Mouse (Mus musculus): ENCODE measurements around the gene Runx2. TPM values are rescaled to one million over a fixed set of nuclear protein-coding genes. Genes with fewer than 3 reads are reported as not detected.

Runx2 gene
- total RNA-seq, 1 experiment, result 0.71 TPM

DNA sequence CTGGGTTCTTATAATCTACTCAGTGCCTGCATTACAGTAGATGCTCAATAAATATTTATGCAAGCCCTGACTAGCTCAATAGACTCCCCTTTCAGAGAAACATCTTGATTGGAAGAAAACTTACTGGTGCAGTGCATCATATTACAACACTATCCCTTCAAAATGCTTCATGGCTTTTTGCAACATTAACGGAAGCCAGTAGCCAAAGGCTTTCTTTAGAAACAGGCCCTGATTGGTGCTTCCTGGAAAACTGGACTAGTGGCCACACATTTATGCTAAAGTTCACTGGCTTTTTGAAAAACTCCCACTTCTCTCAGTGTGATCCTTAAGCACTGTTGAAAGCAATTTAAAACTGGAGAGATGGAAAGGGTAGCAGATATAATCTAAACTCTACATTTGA lies 151.4 kb downstream of the Runx2 start:
- Histone ChIP-seq H3K9ac (ENCODE audit: insufficient read depth, low read depth, low read length, poor library complexity, severe bottlenecking) (no peak overlapping the region), H3K36me3 (ENCODE audit: control insufficient read depth, insufficient read depth, low read length, poor library complexity, severe bottlenecking) (no peaks in the 10 kb centered on the region), H3K27ac (ENCODE audit: insufficient read depth, low read depth, low read length, poor library complexity, severe bottlenecking) (no peak overlapping the region), H3K4me1 (ENCODE audit: control insufficient read depth in 2 of 2, insufficient read depth in 2 of 2, low read length in 2 of 2, poor library complexity in 1 of 2) (no peaks in the 10 kb centered on the region), H3K9me3 (ENCODE audit: control insufficient read depth, insufficient read depth, low read depth, low read length) (no peaks in the 10 kb centered on the region), H3K4me3 (ENCODE audit: insufficient read depth in 1 of 2, low read depth in 1 of 2, low read length in 2 of 2, poor library complexity in 1 of 2, severe bottlenecking in 1 of 2) (no peak overlapping the region)
- TF ChIP-seq ZNF384 (IDR thresholded peaks at IDR 0.05; ENCODE audit: low read depth, low read length) (no peak), MAFK (IDR thresholded peaks at IDR 0.05; ENCODE audit: insufficient read depth, low read depth, low read length) (no peak), ZC3H11A (IDR thresholded peaks at IDR 0.05; ENCODE audit: borderline replicate concordance, low read depth, low read length) (no peak), HCFC1 (IDR thresholded peaks at IDR 0.05; ENCODE audit: borderline replicate concordance, insufficient read depth, low read length) (no peak), CHD2 (IDR thresholded peaks at IDR 0.05; ENCODE audit: low read depth, low read length) (no peak)
- DNase-seq (ENCODE audit: low read depth, low spot score), result no peak
- in situ Hi-C loops (cut with MboI; ENCODE audit: low sequenced_read_pairs in 2 of 2, unreplicated experiment in 2 of 2), result no loop called here

DNA sequence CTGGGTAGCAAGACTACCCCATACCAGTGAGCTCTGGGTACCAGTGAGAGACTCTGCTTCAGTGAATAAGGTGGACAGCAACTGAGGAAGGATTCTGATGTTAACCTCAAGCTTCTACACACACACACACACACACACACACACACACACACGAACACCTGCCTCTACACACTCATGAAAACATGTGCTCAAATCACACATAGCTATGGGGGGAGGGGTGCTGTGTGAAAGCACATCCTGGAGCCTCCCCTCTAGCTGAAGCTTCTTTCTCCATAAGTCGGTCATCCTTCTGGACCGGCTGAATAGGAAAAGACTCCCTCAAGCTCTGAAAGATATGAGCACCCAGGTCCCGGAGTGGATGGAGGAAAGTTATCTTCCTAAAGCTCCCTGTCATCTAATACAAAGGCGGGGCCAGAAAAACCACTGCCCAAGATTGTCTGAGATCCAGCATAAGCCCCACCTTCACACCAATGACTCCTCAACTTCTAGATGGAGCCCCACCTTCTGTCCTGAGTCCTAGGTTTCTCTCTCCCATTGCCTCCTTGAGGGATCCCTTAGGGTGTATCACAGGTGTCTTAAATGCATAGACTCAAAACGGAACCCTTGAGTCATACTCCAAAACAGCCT lies 152.4 kb downstream of the Runx2 start:
- no peak overlapping the region for H3K9ac ChIP-seq (ENCODE audit: insufficient read depth, low read depth, low read length, poor library complexity, severe bottlenecking)
- in situ Hi-C loops (cut with MboI; ENCODE audit: low sequenced_read_pairs in 2 of 2, unreplicated experiment in 2 of 2), result no loop called here
- no peaks in the 10 kb centered on the region for H3K9me3 ChIP-seq (ENCODE audit: control insufficient read depth, insufficient read depth, low read depth, low read length)
- no peak for TF ChIP-seq ZNF384 (IDR thresholded peaks at IDR 0.05; ENCODE audit: low read depth, low read length)
- no peak for TF ChIP-seq ZC3H11A (IDR thresholded peaks at IDR 0.05; ENCODE audit: borderline replicate concordance, low read depth, low read length)
- TF ChIP-seq HCFC1 (IDR thresholded peaks at IDR 0.05; ENCODE audit: borderline replicate concordance, insufficient read depth, low read length), result no peak
- no peak for TF ChIP-seq MAFK (IDR thresholded peaks at IDR 0.05; ENCODE audit: insufficient read depth, low read depth, low read length)
- no peak for TF ChIP-seq CHD2 (IDR thresholded peaks at IDR 0.05; ENCODE audit: low read depth, low read length)
- no peak overlapping the region for H3K4me3 ChIP-seq (ENCODE audit: insufficient read depth in 1 of 2, low read depth in 1 of 2, low read length in 2 of 2, poor library complexity in 1 of 2, severe bottlenecking in 1 of 2)
- no peak overlapping the region for H3K27ac ChIP-seq (ENCODE audit: insufficient read depth, low read depth, low read length, poor library complexity, severe bottlenecking)
- no peak for DNase-seq (ENCODE audit: low read depth, low spot score)
- no peaks in the 10 kb centered on the region for H3K4me1 ChIP-seq (ENCODE audit: control insufficient read depth in 2 of 2, insufficient read depth in 2 of 2, low read length in 2 of 2, poor library complexity in 1 of 2)
- no peaks in the 10 kb centered on the region for H3K36me3 ChIP-seq (ENCODE audit: control insufficient read depth, insufficient read depth, low read length, poor library complexity, severe bottlenecking)

DNA sequence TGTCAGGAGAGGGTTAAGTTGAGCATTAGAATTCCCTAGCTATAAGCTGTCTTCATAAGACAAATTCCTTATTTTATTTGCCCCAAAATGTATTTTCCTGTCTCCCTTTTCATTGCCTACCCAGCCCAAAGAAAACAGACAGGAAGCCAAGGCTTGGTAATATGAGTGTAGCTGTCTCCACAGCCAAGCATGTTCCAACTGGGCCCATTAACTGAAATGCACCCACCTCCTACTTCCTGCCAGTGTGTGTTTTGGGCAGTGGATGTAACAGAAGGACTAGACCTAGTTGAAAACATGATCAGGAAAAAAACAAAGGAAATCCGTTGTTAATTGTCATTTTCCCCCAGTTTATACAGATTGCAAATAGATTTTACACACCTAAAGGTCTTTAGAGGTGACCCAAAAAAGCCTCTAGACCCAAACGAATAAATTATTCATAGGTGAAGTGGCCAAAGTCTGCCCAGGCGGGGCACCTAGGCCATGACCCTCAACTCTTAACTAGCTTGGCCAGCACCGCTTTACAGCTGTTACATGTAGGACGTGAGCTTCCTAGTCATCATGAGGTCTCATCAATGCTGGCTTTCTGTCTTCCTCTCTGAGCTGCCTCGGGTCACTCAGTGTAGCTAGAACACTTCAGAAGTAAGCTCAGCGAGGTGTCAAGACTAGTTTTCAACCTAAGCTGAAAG lies 154.3 kb downstream of the Runx2 start:
- in situ Hi-C loops (cut with MboI; ENCODE audit: low sequenced_read_pairs in 2 of 2, unreplicated experiment in 2 of 2), result no loop called here

DNA sequence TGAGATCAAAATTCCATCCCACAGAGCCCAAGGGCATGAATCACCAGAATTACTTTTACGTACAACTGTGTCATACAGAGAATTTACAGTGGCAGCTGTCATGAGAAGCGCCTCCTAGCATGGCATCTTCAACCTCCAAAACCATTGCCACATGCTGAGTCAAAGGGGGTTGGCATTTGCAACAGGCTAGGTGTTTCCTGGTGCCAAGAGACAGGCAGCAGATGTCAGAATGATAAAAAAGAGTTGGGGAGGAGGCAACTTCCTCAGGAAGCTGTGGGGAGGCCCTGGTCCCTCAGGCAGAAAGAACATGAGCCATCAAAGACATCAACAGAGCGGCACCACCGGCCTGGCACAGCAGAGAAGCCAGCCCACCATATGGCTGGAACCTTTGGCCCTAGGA lies 160.1 kb downstream of the Runx2 start:
- no peak for TF ChIP-seq HCFC1 (IDR thresholded peaks at IDR 0.05; ENCODE audit: borderline replicate concordance, insufficient read depth, low read length)
- no peak overlapping the region for H3K27ac ChIP-seq (ENCODE audit: insufficient read depth, low read depth, low read length, poor library complexity, severe bottlenecking)
- H3K9me3 ChIP-seq (ENCODE audit: control insufficient read depth, insufficient read depth, low read depth, low read length), result no peaks in the 10 kb centered on the region
- no peak for DNase-seq (ENCODE audit: low read depth, low spot score)
- H3K4me3 ChIP-seq (ENCODE audit: insufficient read depth in 1 of 2, low read depth in 1 of 2, low read length in 2 of 2, poor library complexity in 1 of 2, severe bottlenecking in 1 of 2), result no peak overlapping the region
- H3K9ac ChIP-seq (ENCODE audit: insufficient read depth, low read depth, low read length, poor library complexity, severe bottlenecking), result no peak overlapping the region
- H3K4me1 ChIP-seq (ENCODE audit: control insufficient read depth in 2 of 2, insufficient read depth in 2 of 2, low read length in 2 of 2, poor library complexity in 1 of 2), result no peaks in the 10 kb centered on the region
- in situ Hi-C loops (cut with MboI; ENCODE audit: low sequenced_read_pairs in 2 of 2, unreplicated experiment in 2 of 2), result no loop called here
- H3K36me3 ChIP-seq (ENCODE audit: control insufficient read depth, insufficient read depth, low read length, poor library complexity, severe bottlenecking), result no peaks in the 10 kb centered on the region

More for the DNA sequence above, 154.3 kb downstream of the Runx2 start:
- no peak for DNase-seq (ENCODE audit: low read depth, low spot score)
- TF ChIP-seq CHD2 (IDR thresholded peaks at IDR 0.05; ENCODE audit: low read depth, low read length), result no peak
- TF ChIP-seq ZC3H11A (IDR thresholded peaks at IDR 0.05; ENCODE audit: borderline replicate concordance, low read depth, low read length), result no peak
- no peak for TF ChIP-seq HCFC1 (IDR thresholded peaks at IDR 0.05; ENCODE audit: borderline replicate concordance, insufficient read depth, low read length)
- no peak for TF ChIP-seq MAFK (IDR thresholded peaks at IDR 0.05; ENCODE audit: insufficient read depth, low read depth, low read length)
- TF ChIP-seq ZNF384 (IDR thresholded peaks at IDR 0.05; ENCODE audit: low read depth, low read length), result no peak
- no peak overlapping the region for H3K9ac ChIP-seq (ENCODE audit: insufficient read depth, low read depth, low read length, poor library complexity, severe bottlenecking)
- H3K4me1 ChIP-seq (ENCODE audit: control insufficient read depth in 2 of 2, insufficient read depth in 2 of 2, low read length in 2 of 2, poor library complexity in 1 of 2), result no peaks in the 10 kb centered on the region
- no peak overlapping the region for H3K4me3 ChIP-seq (ENCODE audit: insufficient read depth in 1 of 2, low read depth in 1 of 2, low read length in 2 of 2, poor library complexity in 1 of 2, severe bottlenecking in 1 of 2)
- no peak overlapping the region for H3K27ac ChIP-seq (ENCODE audit: insufficient read depth, low read depth, low read length, poor library complexity, severe bottlenecking)
- no peaks in the 10 kb centered on the region for H3K36me3 ChIP-seq (ENCODE audit: control insufficient read depth, insufficient read depth, low read length, poor library complexity, severe bottlenecking)
- no peaks in the 10 kb centered on the region for H3K9me3 ChIP-seq (ENCODE audit: control insufficient read depth, insufficient read depth, low read depth, low read length)

All from ES-E14 (cell line).